In genomic region chrX:166929716-166930420, GRCm38 (mm10) we compare ENCODE assay signal across 19 mouse cellular contexts.
DNase-seq lines count a peak whose midpoint lies in the region; ATAC-seq and TF ChIP-seq lines count a peak whose summit lies in the region.
"Had no signal": no experiment of that assay in that cellular context is flagged by ENCODE, and none has a peak within 500 bp of the region (broad histone marks: within the 10 kb centered on the region; RNA-seq: fewer than 3 reads in every experiment).

No protein-coding gene starts in this region.

- ATAC-seq in midbrain, postnatal 0 days (ENCODE audit: low FRiP score) = no peak
- peak; percentile 93 for ATAC-seq in forebrain, embryonic 11.5 days (replicated peaks; ENCODE audit: low FRiP score)
- no peak; the same call in 1 of the 2 replicates for ATAC-seq in midbrain, embryonic 14.5 days (ENCODE audit: low FRiP score, low TSS enrichment)
- ATAC-seq: lung, postnatal 0 days had no signal

- H3K4me3 ChIP-seq in midbrain, embryonic 10.5 days = no peak overlapping the region
- no peak overlapping the region for H3K4me3 ChIP-seq in midbrain, postnatal 0 days (ENCODE audit: low read depth, low read length)
- no peak overlapping the region for H3K4me3 ChIP-seq in forebrain, embryonic 11.5 days (ENCODE audit: low read depth, low read length)
- H3K4me3 ChIP-seq in midbrain, embryonic 14.5 days (replicated peaks; ENCODE audit: low read depth, low read length) = no peak overlapping the region
- H3K4me3 ChIP-seq: heart, embryonic 10.5 days; limb, embryonic 13.5 days had no signal

- peaks cover 80% of the 10 kb centered on the region for H3K27me3 ChIP-seq in midbrain, embryonic 10.5 days (ENCODE audit: low read depth, poor library complexity, severe bottlenecking)
- H3K27me3 ChIP-seq in midbrain, postnatal 0 days (ENCODE audit: insufficient read depth, low read length) = no peaks in the 10 kb centered on the region
- peaks cover 7% of the 10 kb centered on the region; the same call in 1 of the 2 replicates for H3K27me3 ChIP-seq in forebrain, embryonic 11.5 days (ENCODE audit: control insufficient read depth, insufficient read depth, low read length)
- no peaks in the 10 kb centered on the region for H3K27me3 ChIP-seq in midbrain, embryonic 14.5 days (ENCODE audit: control insufficient read depth, insufficient read depth, low read length)

- DNase-seq in midbrain, embryonic 10.5 days (ENCODE audit: low spot score) = peak; percentile 47
- no peak for DNase-seq in midbrain, postnatal 0 days (ENCODE audit: low spot score)
- peak; percentile 44 for DNase-seq in ZHBTc4 (ENCODE audit: low read depth, low spot score)
- DNase-seq in forebrain, embryonic 11.5 days (ENCODE audit: low spot score) = peak; percentile 64
- peak; percentile 3 for DNase-seq in midbrain, embryonic 14.5 days
- no peak for DNase-seq in left cerebral cortex, postnatal 4 days
- no peak for DNase-seq in cerebellum, adult 11 months
- DNase-seq: adrenal gland, postnatal 10 days; cerebellum, adult 9-10 months; gastrocnemius, postnatal 36 days; heart, postnatal 10 days; kidney, adult 18-20 months; kidney, postnatal 4 days; right cerebral cortex, postnatal 14 days; thymus, postnatal 25 days had no signal

- no peaks in the 10 kb centered on the region for H3K36me3 ChIP-seq in midbrain, embryonic 10.5 days
- no peaks in the 10 kb centered on the region for H3K36me3 ChIP-seq in midbrain, postnatal 0 days (ENCODE audit: insufficient read depth, low read length)
- no peaks in the 10 kb centered on the region for H3K36me3 ChIP-seq in forebrain, embryonic 11.5 days (ENCODE audit: control insufficient read depth, insufficient read depth, low read length)
- no peaks in the 10 kb centered on the region for H3K36me3 ChIP-seq in midbrain, embryonic 14.5 days (ENCODE audit: control insufficient read depth, insufficient read depth, low read length)
- H3K36me3 ChIP-seq: heart, embryonic 10.5 days; limb, embryonic 13.5 days had no signal

- peaks cover 22% of the 10 kb centered on the region for H3K4me1 ChIP-seq in midbrain, embryonic 10.5 days
- no peaks in the 10 kb centered on the region for H3K4me1 ChIP-seq in midbrain, postnatal 0 days (ENCODE audit: insufficient read depth, low read length)
- no peaks in the 10 kb centered on the region for H3K4me1 ChIP-seq in forebrain, embryonic 11.5 days (replicated peaks; ENCODE audit: control insufficient read depth, insufficient read depth, low read length)
- H3K4me1 ChIP-seq in midbrain, embryonic 14.5 days (ENCODE audit: control insufficient read depth, insufficient read depth, low read length) = no peaks in the 10 kb centered on the region
- H3K4me1 ChIP-seq: limb, embryonic 13.5 days had no signal

- WGBS in midbrain, embryonic 10.5 days = 26% methylated on average over 6 of the region's 6 CpGs
- WGBS in midbrain, postnatal 0 days = 33% methylated on average over 6 of the region's 6 CpGs
- WGBS in forebrain, embryonic 11.5 days = 28% methylated on average over 6 of the region's 6 CpGs
- WGBS in midbrain, embryonic 14.5 days = 32% methylated on average over 6 of the region's 6 CpGs

- TF ChIP-seq CTCF in midbrain, postnatal 0 days (IDR thresholded peaks at IDR 0.05) = no peak

- peak overlapping the region; percentile 69 for H3K27ac ChIP-seq in midbrain, embryonic 10.5 days (replicated peaks)
- H3K27ac ChIP-seq in midbrain, postnatal 0 days (ENCODE audit: low read depth, low read length) = no peak overlapping the region
- peak overlapping the region; percentile 57; the same call in 1 of the 2 replicates for H3K27ac ChIP-seq in forebrain, embryonic 11.5 days (ENCODE audit: low read depth, low read length)
- H3K27ac ChIP-seq in midbrain, embryonic 14.5 days (replicated peaks; ENCODE audit: low read depth, low read length) = no peak overlapping the region
- H3K27ac ChIP-seq: heart, embryonic 10.5 days; limb, embryonic 13.5 days; liver, embryonic 14.5 days had no signal

- H3K4me2 ChIP-seq in midbrain, postnatal 0 days (ENCODE audit: low read depth, low read length, poor library complexity, severe bottlenecking) = no peak overlapping the region
- no peak overlapping the region for H3K4me2 ChIP-seq in forebrain, embryonic 11.5 days (ENCODE audit: low read depth, low read length, severe bottlenecking)
- no peak overlapping the region for H3K4me2 ChIP-seq in midbrain, embryonic 14.5 days (ENCODE audit: low read length)
- H3K4me2 ChIP-seq: limb, embryonic 13.5 days had no signal

- no peak overlapping the region for H3K9ac ChIP-seq in midbrain, postnatal 0 days (replicated peaks; ENCODE audit: low read length, poor library complexity, severe bottlenecking)
- no peak overlapping the region for H3K9ac ChIP-seq in forebrain, embryonic 11.5 days (ENCODE audit: low read length)
- no peak overlapping the region for H3K9ac ChIP-seq in midbrain, embryonic 14.5 days (replicated peaks; ENCODE audit: low read length)
- H3K9ac ChIP-seq: limb, embryonic 13.5 days; liver, embryonic 14.5 days had no signal

- intact Hi-C loops in left cerebral cortex, postnatal 4 days (cut with DNase I) = no loop called here

- no peaks in the 10 kb centered on the region for H3K9me3 ChIP-seq in midbrain, embryonic 10.5 days (replicated peaks)
- no peaks in the 10 kb centered on the region for H3K9me3 ChIP-seq in midbrain, postnatal 0 days (ENCODE audit: low read length)
- no peaks in the 10 kb centered on the region for H3K9me3 ChIP-seq in forebrain, embryonic 11.5 days (ENCODE audit: control insufficient read depth, low read length)
- no peaks in the 10 kb centered on the region for H3K9me3 ChIP-seq in midbrain, embryonic 14.5 days (ENCODE audit: control insufficient read depth, low read length)
- H3K9me3 ChIP-seq: heart, embryonic 10.5 days; limb, embryonic 13.5 days had no signal

Comparison
In these comparisons a context has a peak if more than half of its experiments do, and no peak if none do; other contexts are left out.
1. DNase-seq: peak in midbrain, embryonic 10.5 days (single experiment), ZHBTc4 (single experiment), forebrain, embryonic 11.5 days (single experiment) and midbrain, embryonic 14.5 days (single experiment); none in midbrain, postnatal 0 days (single experiment), left cerebral cortex, postnatal 4 days (single experiment) and cerebellum, adult 11 months (single experiment).
2. H3K27ac ChIP-seq: peak in midbrain, embryonic 10.5 days (single experiment) and forebrain, embryonic 11.5 days (single experiment); none in midbrain, postnatal 0 days (single experiment) and midbrain, embryonic 14.5 days (single experiment).